Mouse (Mus musculus) ES-Bruce4 (cell line): ENCODE measurements around the gene 3110009E18Rik.

Experiments
- CTCF ChIP-seq: IDR thresholded peaks from one replicate; pipeline ENCODE4 v1.8.1; 2011; ENCODE audit warnings: low read depth, low read length
- POLR2A ChIP-seq: IDR thresholded peaks from one replicate; pipeline ENCODE4 v1.8.1; 2011; ENCODE audit warnings: low read length; ENCODE audit not compliant: insufficient read depth

- TF ChIP-seq POLR2A (no peak), CTCF (no peak)
Measured at GRCm38 (mm10) chr1:120135934-120136786, 15.2 kb downstream of the 3110009E18Rik start.
